Mouse (Mus musculus) embryonic facial prominence, embryonic 11.5 days (tissue): ENCODE data around the gene Pam. TPM values are rescaled to one million over a fixed set of nuclear protein-coding genes. Genes with fewer than 3 reads are reported as not detected.
A peak's percentile ranks its signal among the peaks of the same experiment; 100 is the strongest.

Source experiments
- ATAC-seq: fragments of 200-750 bp; cut with Nextera tagmentation; replicated peaks from 2 replicates; pipeline ENCODE4 v1.8.0; 2017; ENCODE audit warnings: low read depth; ENCODE audit not compliant: insufficient number of reproducible peaks, low FRiP score, low TSS enrichment
- DNase-seq: peaks from one replicate; pipeline ENCODE4 v3.0.0-alpha.2; 2015; ENCODE audit warnings: low spot score
- H3K27ac ChIP-seq: fragments of 300-500 bp; sonication (generic); replicated peaks from 2 replicates; pipeline ENCODE4 v1.5.1; 2014; ENCODE audit warnings: mild to moderate bottlenecking, low read depth, low read length, control low read depth
- H3K27me3 ChIP-seq: fragments of 300-500 bp; sonication (generic); 2 replicates; pipeline ENCODE4 v1.6.1; 2014; ENCODE audit warnings: mild to moderate bottlenecking, low read length, moderate library complexity, mixed read lengths; ENCODE audit not compliant: control insufficient read depth, insufficient read depth
- H3K36me3 ChIP-seq: fragments of 300-500 bp; sonication (generic); replicated peaks from 2 replicates; pipeline ENCODE4 v1.6.1; 2014; ENCODE audit warnings: low read depth, mild to moderate bottlenecking, low read length, moderate library complexity, mixed read lengths; ENCODE audit not compliant: control insufficient read depth, insufficient read depth
- H3K4me1 ChIP-seq: fragments of 300-500 bp; sonication (generic); 2 replicates; pipeline ENCODE4 v1.6.1; 2014; ENCODE audit warnings: low read length, mixed read lengths; ENCODE audit not compliant: control insufficient read depth, insufficient read depth
- H3K4me2 ChIP-seq: fragments of 300-500 bp; sonication (generic); 2 replicates; pipeline ENCODE4 v1.6.1; 2014; ENCODE audit warnings: low read depth, mild to moderate bottlenecking, control low read depth, low read length, moderate library complexity
- H3K4me3 ChIP-seq: fragments of 300-500 bp; sonication (generic); 2 replicates; pipeline ENCODE4 v1.5.1; 2014; ENCODE audit warnings: low read depth, low read length, control low read depth
- H3K9ac ChIP-seq: fragments of 300-500 bp; sonication (generic); replicated peaks from 2 replicates; pipeline ENCODE4 v1.6.1; 2014; ENCODE audit warnings: mild to moderate bottlenecking, control low read depth, low read length
- H3K9me3 ChIP-seq: fragments of 300-500 bp; sonication (generic); replicated peaks from 2 replicates; pipeline ENCODE4 v1.6.1; 2016; ENCODE audit warnings: mild to moderate bottlenecking, low read length, inconsistent platforms, mixed read lengths; ENCODE audit not compliant: control insufficient read depth
- WGBS: fragments of 180-500 bp; shearing (Covaris S2); extraction: QIAGEN DNeasy Blood & Tissue Kit; methylation state at CpG from one replicate; pipeline ENCODE4 v1.1.7; 2014; 5-methylcytosine and 5-hydroxymethylcytosine counted together
- polyA plus RNA-seq: library from polyadenylated mRNA; unstranded; fragments of >200 nt; fragmentation: Nextera tagmentation; extraction: Ambion mirVana; gene quantifications from 2 replicates; pipeline ENCODE4 v1.2.1, GENCODE M21; 2014

Pam gene
- polyA plus RNA-seq, 1 experiment from 2014 or later, result 22.3 TPM

DNA sequence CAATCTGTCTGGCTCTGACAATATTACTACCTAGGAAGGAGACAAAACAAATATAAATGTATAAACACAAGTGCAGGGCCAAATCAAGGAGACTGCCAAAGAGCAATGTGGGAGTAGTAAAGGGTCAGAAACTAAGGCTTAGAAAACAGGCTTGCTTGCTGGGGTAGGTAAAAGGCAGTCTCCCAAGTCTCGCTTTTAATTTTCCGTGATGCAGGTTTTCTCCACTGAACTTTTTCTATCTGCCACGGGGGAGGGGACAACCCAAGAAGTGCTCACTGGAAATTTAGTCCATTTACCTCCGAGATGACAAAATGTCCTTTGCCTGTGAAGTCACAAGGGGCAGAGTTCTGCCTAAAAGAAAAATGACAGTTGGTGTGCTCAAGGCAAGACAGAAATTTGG lies 21.6 kb downstream of the Pam start:
- 66% methylated on average over 4 of the region's 4 CpGs for WGBS
- H3K36me3 ChIP-seq, result no peaks in the 10 kb centered on the region
- ATAC-seq, result no peak

DNA sequence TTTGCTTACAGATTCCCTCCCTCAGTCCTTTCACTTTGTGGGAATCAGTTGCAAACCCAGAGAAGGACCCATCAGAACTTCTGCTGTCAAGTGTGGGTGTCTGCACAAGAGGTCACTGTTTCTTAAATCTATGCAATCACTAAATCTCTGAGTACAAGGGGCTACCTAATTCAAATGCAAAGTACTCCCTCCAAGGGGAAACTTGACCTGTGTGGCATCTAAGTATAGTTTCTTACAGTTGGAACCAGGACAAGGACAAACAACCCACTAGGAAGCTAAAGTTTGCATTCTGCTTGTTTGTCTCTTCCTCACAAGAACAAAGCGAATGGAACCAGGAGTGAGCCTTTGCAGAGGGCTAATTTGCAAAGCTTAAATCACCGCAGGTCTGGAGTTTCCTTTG lies 22.3 kb downstream of the Pam start:
- no peaks in the 10 kb centered on the region for H3K4me1 ChIP-seq
- no peaks in the 10 kb centered on the region for H3K27me3 ChIP-seq
- 37% methylated on average over 2 of the region's 2 CpGs for WGBS
- H3K36me3 ChIP-seq, result no peaks in the 10 kb centered on the region
- no peak overlapping the region for H3K9ac ChIP-seq
- no peak overlapping the region for H3K4me2 ChIP-seq
- no peak for DNase-seq
- no peaks in the 10 kb centered on the region for H3K9me3 ChIP-seq
- no peak for ATAC-seq
- H3K27ac ChIP-seq, result no peak overlapping the region
- no peak overlapping the region for H3K4me3 ChIP-seq

More for the DNA sequence above, 21.6 kb downstream of the Pam start:
- no peak for DNase-seq
- Histone ChIP-seq H3K27me3 (no peaks in the 10 kb centered on the region), H3K4me3 (no peak overlapping the region), H3K9me3 (no peaks in the 10 kb centered on the region), H3K4me2 (no peak overlapping the region), H3K9ac (no peak overlapping the region), H3K27ac (no peak overlapping the region), H3K4me1 (no peaks in the 10 kb centered on the region)

DNA sequence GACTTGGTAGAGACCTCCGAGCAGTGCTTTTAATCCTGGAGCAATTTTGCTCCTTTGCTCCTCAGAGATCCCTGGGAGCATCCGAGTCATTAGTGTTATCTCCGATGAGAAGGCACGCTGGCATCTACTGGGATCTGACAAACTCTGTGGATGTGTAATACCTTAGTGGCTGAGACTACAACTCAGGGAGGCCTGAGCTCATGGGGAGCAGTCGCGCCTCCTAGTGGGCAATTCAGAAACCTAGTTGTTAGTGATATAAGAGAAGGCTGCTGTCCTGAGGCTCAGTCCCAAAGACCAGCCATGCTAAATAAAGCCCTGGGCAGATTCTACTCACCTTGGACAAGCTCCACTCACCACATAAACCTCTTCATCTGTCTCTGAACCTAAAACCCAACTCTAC lies 23.4 kb downstream of the Pam start:
- DNase-seq, result peak; percentile 52
- no peak; the same call in 1 of the 2 replicates for ATAC-seq
- 56% methylated on average over 6 of the region's 6 CpGs for WGBS
- no peaks in the 10 kb centered on the region for H3K36me3 ChIP-seq
- H3K4me2 ChIP-seq, result no peak overlapping the region
- H3K9me3 ChIP-seq, result no peaks in the 10 kb centered on the region
- no peaks in the 10 kb centered on the region for H3K4me1 ChIP-seq
- H3K27ac ChIP-seq, result no peak overlapping the region
- H3K9ac ChIP-seq, result no peak overlapping the region
- no peaks in the 10 kb centered on the region for H3K27me3 ChIP-seq
- no peak overlapping the region for H3K4me3 ChIP-seq

GRCm38 (mm10) chr1:98071436-98071835 lies 24.0 kb downstream of the Pam start:
- Histone ChIP-seq H3K4me3 (no peak overlapping the region), H3K27ac (no peak overlapping the region), H3K9me3 (no peaks in the 10 kb centered on the region), H3K4me2 (no peak overlapping the region), H3K36me3 (no peaks in the 10 kb centered on the region), H3K9ac (no peak overlapping the region), H3K27me3 (no peaks in the 10 kb centered on the region), H3K4me1 (no peaks in the 10 kb centered on the region)
- DNase-seq, result no peak
- ATAC-seq, result no peak
- 89% methylated on average over 9 of the region's 9 CpGs for WGBS

GRCm38 (mm10) chr1:98070743-98071325 lies 24.6 kb downstream of the Pam start:
- no peak overlapping the region for H3K4me2 ChIP-seq
- ATAC-seq (no peak), DNase-seq (no peak)
- WGBS, result 82% methylated on average over 5 of the region's 5 CpGs
- H3K4me3 ChIP-seq, result no peak overlapping the region
- no peaks in the 10 kb centered on the region for H3K4me1 ChIP-seq
- no peaks in the 10 kb centered on the region for H3K27me3 ChIP-seq
- no peaks in the 10 kb centered on the region for H3K36me3 ChIP-seq
- no peaks in the 10 kb centered on the region for H3K9me3 ChIP-seq
- no peak overlapping the region for H3K9ac ChIP-seq
- no peak overlapping the region for H3K27ac ChIP-seq

GRCm38 (mm10) chr1:98068177-98068576 lies 27.3 kb downstream of the Pam start:
- H3K9me3 ChIP-seq, result no peaks in the 10 kb centered on the region
- no peak overlapping the region for H3K4me2 ChIP-seq
- DNase-seq (no peak), ATAC-seq (no peak)
- H3K9ac ChIP-seq, result no peak overlapping the region
- H3K4me3 ChIP-seq, result no peak overlapping the region
- no peaks in the 10 kb centered on the region for H3K27me3 ChIP-seq
- WGBS, result 92% methylated on average over 4 of the region's 4 CpGs
- H3K4me1 ChIP-seq, result no peaks in the 10 kb centered on the region
- no peak overlapping the region for H3K27ac ChIP-seq
- H3K36me3 ChIP-seq, result no peaks in the 10 kb centered on the region

DNA sequence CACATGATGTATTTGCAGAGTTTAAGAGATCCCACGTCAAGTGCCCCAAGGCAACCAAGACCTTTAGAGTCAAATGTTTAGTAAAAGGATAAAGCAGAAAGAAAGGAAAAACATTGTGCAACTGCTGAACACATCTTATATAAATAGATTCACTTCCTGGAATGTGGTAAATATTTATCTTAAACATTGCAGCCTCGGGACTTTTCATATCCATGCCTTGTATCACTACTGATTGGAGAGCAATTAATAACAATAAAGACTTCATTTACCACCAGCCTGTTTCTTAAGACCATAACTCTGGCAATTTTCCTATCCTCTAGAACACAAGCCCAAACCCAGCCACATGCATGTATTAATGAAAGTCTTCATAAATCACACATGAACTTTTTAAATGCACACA lies 33.4 kb downstream of the Pam start:
- 38% methylated on average over 2 of the region's 2 CpGs for WGBS

DNA sequence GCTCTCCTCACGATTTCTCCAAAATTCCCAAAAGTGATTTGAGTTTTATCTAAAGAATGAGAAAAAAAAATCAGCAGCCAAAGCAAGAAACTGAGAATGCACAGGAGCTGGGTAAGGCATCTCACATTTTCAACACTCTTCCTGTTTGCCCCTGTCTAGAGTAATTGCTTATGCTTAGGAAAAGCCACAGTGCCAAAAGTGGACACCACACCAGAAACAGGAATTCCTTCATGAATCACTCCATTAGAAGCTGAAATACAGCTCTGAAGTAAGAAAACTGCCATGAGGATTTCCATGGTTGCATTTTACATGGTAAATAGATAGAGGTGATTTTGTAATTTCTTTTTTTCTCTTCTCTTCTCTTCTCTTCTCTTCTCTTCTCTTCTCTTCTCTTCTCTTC lies 36.0 kb downstream of the Pam start:
- DNase-seq, result no peak
- H3K27me3 ChIP-seq, result no peaks in the 10 kb centered on the region
- ATAC-seq, result no peak
- no peaks in the 10 kb centered on the region for H3K4me1 ChIP-seq
- H3K9me3 ChIP-seq, result no peaks in the 10 kb centered on the region
- no peak overlapping the region for H3K4me2 ChIP-seq
- H3K27ac ChIP-seq, result no peak overlapping the region
- 76% methylated on average over 1 of the region's 1 CpGs for WGBS
- H3K9ac ChIP-seq, result no peak overlapping the region
- H3K36me3 ChIP-seq, result no peaks in the 10 kb centered on the region
- H3K4me3 ChIP-seq, result no peak overlapping the region

More for the DNA sequence above, 33.4 kb downstream of the Pam start:
- Histone ChIP-seq H3K9ac (no peak overlapping the region), H3K36me3 (no peaks in the 10 kb centered on the region), H3K27me3 (no peaks in the 10 kb centered on the region), H3K4me3 (no peak overlapping the region), H3K4me1 (no peaks in the 10 kb centered on the region), H3K4me2 (no peak overlapping the region), H3K9me3 (no peaks in the 10 kb centered on the region), H3K27ac (no peak overlapping the region)
- DNase-seq, result no peak
- no peak for ATAC-seq
